Mouse (Mus musculus): ENCODE measurements around the gene Hoxc9. TPM values are rescaled to one million over a fixed set of nuclear protein-coding genes. Genes with fewer than 3 reads are reported as not detected.

The Hoxc9 gene
- polyA plus RNA-seq, 1 experiment from 2014 or later: 0.49 TPM

GRCm38 (mm10) chr15:102963671-102964640 is 12.3 kb upstream of the Hoxc9 start:
- Histone ChIP-seq H3K9me3 (ENCODE audit: control insufficient read depth, low read length) (no peaks in the 10 kb centered on the region), H3K27ac (ENCODE audit: low read depth, low read length) (no peak overlapping the region), H3K4me2 (no peak overlapping the region; the same call in 1 of the 2 replicates), H3K4me3 (ENCODE audit: low read depth, low read length) (no peak overlapping the region), H3K27me3 (replicated peaks; ENCODE audit: control insufficient read depth, insufficient read depth, low read length) (peaks cover 97% of the 10 kb centered on the region), H3K36me3 (ENCODE audit: control insufficient read depth, insufficient read depth, low read length) (no peaks in the 10 kb centered on the region), H3K9ac (ENCODE audit: low read depth, low read length) (no peak overlapping the region), H3K4me1 (replicated peaks; ENCODE audit: control insufficient read depth, insufficient read depth, low read length) (peaks cover 3% of the 10 kb centered on the region; the same call in 1 of the 2 replicates)
- 2% methylated on average over 28 of the region's 28 CpGs for WGBS
- ATAC-seq (replicated peaks; ENCODE audit: low FRiP score) (no peak), DNase-seq (ENCODE audit: low spot score) (no peak)

- Histone ChIP-seq H3K4me1 (replicated peaks; ENCODE audit: control insufficient read depth, insufficient read depth, low read length) (peaks cover 3% of the 10 kb centered on the region; the same call in 1 of the 2 replicates), H3K4me3 (ENCODE audit: low read depth, low read length) (no peak overlapping the region), H3K36me3 (ENCODE audit: control insufficient read depth, insufficient read depth, low read length) (no peaks in the 10 kb centered on the region), H3K9me3 (ENCODE audit: control insufficient read depth, low read length) (no peaks in the 10 kb centered on the region), H3K27ac (ENCODE audit: low read depth, low read length) (no peak overlapping the region), H3K4me2 (no peak overlapping the region), H3K9ac (ENCODE audit: low read depth, low read length) (no peak overlapping the region), H3K27me3 (replicated peaks; ENCODE audit: control insufficient read depth, insufficient read depth, low read length) (peaks cover 98% of the 10 kb centered on the region)
- ATAC-seq (replicated peaks; ENCODE audit: low FRiP score) (no peak), DNase-seq (ENCODE audit: low spot score) (no peak)
- WGBS: 4% methylated on average over 26 of the region's 26 CpGs
Measured at GRCm38 (mm10) chr15:102965003-102965891, 11.0 kb upstream of the Hoxc9 start.

GRCm38 (mm10) chr15:102965892-102966775 is 10.1 kb upstream of the Hoxc9 start:
- ATAC-seq (replicated peaks; ENCODE audit: low FRiP score): no peak
- no peaks in the 10 kb centered on the region for H3K36me3 ChIP-seq (ENCODE audit: control insufficient read depth, insufficient read depth, low read length)
- H3K4me1 ChIP-seq (replicated peaks; ENCODE audit: control insufficient read depth, insufficient read depth, low read length): peaks cover 3% of the 10 kb centered on the region; the same call in 1 of the 2 replicates
- peak overlapping the region; percentile 31; the same call in 1 of the 2 replicates for H3K4me2 ChIP-seq
- WGBS: 4% methylated on average over 30 of the region's 30 CpGs
- H3K9me3 ChIP-seq (ENCODE audit: control insufficient read depth, low read length): no peaks in the 10 kb centered on the region
- no peak for DNase-seq (ENCODE audit: low spot score)
- H3K9ac ChIP-seq (ENCODE audit: low read depth, low read length): no peak overlapping the region
- peaks cover 98% of the 10 kb centered on the region for H3K27me3 ChIP-seq (replicated peaks; ENCODE audit: control insufficient read depth, insufficient read depth, low read length)
- no peak overlapping the region for H3K27ac ChIP-seq (ENCODE audit: low read depth, low read length)
- no peak overlapping the region for H3K4me3 ChIP-seq (ENCODE audit: low read depth, low read length)

- peak within 1 kb of the TSS; percentile 31; the same call in 1 of the 2 replicates for H3K4me2 ChIP-seq
- 5% methylated on average over 27 of the region's 27 CpGs for WGBS
- no peaks in the 10 kb centered on the region for H3K9me3 ChIP-seq (ENCODE audit: control insufficient read depth, low read length)
- no peak within 1 kb of the TSS for H3K9ac ChIP-seq (ENCODE audit: low read depth, low read length)
- ATAC-seq (replicated peaks; ENCODE audit: low FRiP score) (no peak), DNase-seq (ENCODE audit: low spot score) (peak; percentile 36)
- H3K36me3 ChIP-seq (ENCODE audit: control insufficient read depth, insufficient read depth, low read length): no peaks in the 10 kb centered on the region
- peaks cover 3% of the 10 kb centered on the region; the same call in 1 of the 2 replicates for H3K4me1 ChIP-seq (replicated peaks; ENCODE audit: control insufficient read depth, insufficient read depth, low read length)
- H3K4me3 ChIP-seq (ENCODE audit: low read depth, low read length): no peak within 1 kb of the TSS
- no peak within 1 kb of the TSS for H3K27ac ChIP-seq (ENCODE audit: low read depth, low read length)
- H3K27me3 ChIP-seq (replicated peaks; ENCODE audit: control insufficient read depth, insufficient read depth, low read length): peaks cover 98% of the 10 kb centered on the region
Measured at GRCm38 (mm10) chr15:102966776-102967311, 9.4 kb upstream of the Hoxc9 start, which contains the start of gene Hoxc10. TSS of gene Hoxc10 (plus strand) at chr15:102966796.

GRCm38 (mm10) chr15:102967312-102967510 is 9.0 kb upstream of the Hoxc9 start, which contains the start of gene Hoxc5:
TSS of gene Hoxc5 (plus strand) at chr15:102967443.
- DNase-seq (ENCODE audit: low spot score) (no peak), ATAC-seq (replicated peaks; ENCODE audit: low FRiP score) (no peak)
- Histone ChIP-seq H3K9me3 (ENCODE audit: control insufficient read depth, low read length) (no peaks in the 10 kb centered on the region), H3K4me1 (replicated peaks; ENCODE audit: control insufficient read depth, insufficient read depth, low read length) (peaks cover 3% of the 10 kb centered on the region; the same call in 1 of the 2 replicates), H3K36me3 (ENCODE audit: control insufficient read depth, insufficient read depth, low read length) (no peaks in the 10 kb centered on the region), H3K9ac (ENCODE audit: low read depth, low read length) (no peak within 1 kb of the TSS), H3K4me3 (ENCODE audit: low read depth, low read length) (no peak within 1 kb of the TSS), H3K27me3 (replicated peaks; ENCODE audit: control insufficient read depth, insufficient read depth, low read length) (peaks cover 99% of the 10 kb centered on the region), H3K4me2 (peak within 1 kb of the TSS; percentile 31; the same call in 1 of the 2 replicates), H3K27ac (ENCODE audit: low read depth, low read length) (no peak within 1 kb of the TSS)
- 5% methylated on average over 12 of the region's 12 CpGs for WGBS

- Histone ChIP-seq H3K27ac (ENCODE audit: low read depth, low read length) (no peak overlapping the region), H3K9me3 (ENCODE audit: control insufficient read depth, low read length) (no peaks in the 10 kb centered on the region), H3K4me3 (ENCODE audit: low read depth, low read length) (no peak overlapping the region), H3K36me3 (ENCODE audit: control insufficient read depth, insufficient read depth, low read length) (no peaks in the 10 kb centered on the region), H3K27me3 (replicated peaks; ENCODE audit: control insufficient read depth, insufficient read depth, low read length) (peaks cover 99% of the 10 kb centered on the region), H3K4me2 (no peak overlapping the region), H3K4me1 (replicated peaks; ENCODE audit: control insufficient read depth, insufficient read depth, low read length) (peaks cover 3% of the 10 kb centered on the region; the same call in 1 of the 2 replicates), H3K9ac (ENCODE audit: low read depth, low read length) (no peak overlapping the region)
- WGBS: 2% methylated on average over 34 of the region's 34 CpGs
- no peak for ATAC-seq (replicated peaks; ENCODE audit: low FRiP score)
- DNase-seq (ENCODE audit: low spot score): peak; percentile 38
Measured at GRCm38 (mm10) chr15:102967511-102968397, 8.5 kb upstream of the Hoxc9 start.

- 32% methylated on average over 1 of the region's 1 CpGs for WGBS
- H3K4me2 ChIP-seq: no peak overlapping the region
- peaks cover 3% of the 10 kb centered on the region; the same call in 1 of the 2 replicates for H3K4me1 ChIP-seq (replicated peaks; ENCODE audit: control insufficient read depth, insufficient read depth, low read length)
- no peak overlapping the region for H3K9ac ChIP-seq (ENCODE audit: low read depth, low read length)
- no peaks in the 10 kb centered on the region for H3K36me3 ChIP-seq (ENCODE audit: control insufficient read depth, insufficient read depth, low read length)
- H3K4me3 ChIP-seq (ENCODE audit: low read depth, low read length): no peak overlapping the region
- no peak for ATAC-seq (replicated peaks; ENCODE audit: low FRiP score)
- DNase-seq (ENCODE audit: low spot score): no peak
- H3K27ac ChIP-seq (ENCODE audit: low read depth, low read length): no peak overlapping the region
- peaks cover 99% of the 10 kb centered on the region for H3K27me3 ChIP-seq (replicated peaks; ENCODE audit: control insufficient read depth, insufficient read depth, low read length)
- H3K9me3 ChIP-seq (ENCODE audit: control insufficient read depth, low read length): no peaks in the 10 kb centered on the region
Measured at GRCm38 (mm10) chr15:102969296-102969695, 6.9 kb upstream of the Hoxc9 start.
